In the genomic region with DNA sequence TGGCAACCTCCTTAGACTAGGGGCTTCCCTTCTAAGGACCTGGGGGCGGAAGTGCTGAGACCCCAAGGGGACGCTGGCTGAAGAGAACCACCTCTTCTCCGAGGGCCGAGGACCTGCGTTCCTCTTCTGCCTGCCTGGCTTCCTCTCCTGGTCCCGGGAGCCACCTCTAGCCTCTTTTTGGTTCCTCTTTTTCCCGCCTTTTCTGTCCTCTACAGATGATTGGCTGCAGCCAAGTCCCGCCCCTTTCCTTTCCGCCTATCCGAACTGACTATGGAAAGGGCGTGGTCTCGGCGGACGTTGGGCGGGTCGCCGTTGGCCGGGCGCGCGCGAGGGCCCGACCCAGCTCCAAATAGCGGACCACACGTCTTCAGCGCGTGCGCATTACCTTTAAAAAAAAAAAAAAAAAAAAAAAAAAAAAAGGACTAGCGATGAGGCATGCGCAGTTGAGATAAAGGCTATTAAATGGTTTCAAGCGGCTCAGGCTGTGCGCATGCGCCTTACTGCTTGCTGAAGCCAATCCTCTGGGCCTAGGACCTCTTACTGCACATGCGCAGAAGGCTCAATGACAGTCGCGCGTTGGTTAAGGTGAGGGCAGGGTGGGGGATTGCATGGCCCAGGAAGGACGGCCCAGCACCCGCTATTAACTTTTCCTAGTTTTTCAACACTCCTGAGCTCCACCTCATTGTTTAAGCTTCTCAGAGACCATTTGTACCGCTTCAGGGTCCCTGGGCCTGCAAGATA, we compare ENCODE assay signal across 7 mouse cellular contexts. TPM values are rescaled to one million over a fixed set of nuclear protein-coding genes. Genes with fewer than 3 reads are reported as not detected.
DNase-seq lines count a peak whose midpoint lies in the region; ATAC-seq lines count a peak whose summit lies in the region.

Gene Syngr4 (minus strand): TSS at position 198 of the 741 bp plus-strand sequence.
Gene Tmem143 (plus strand): TSS at position 425 of the 741 bp plus-strand sequence.

- H3K27ac ChIP-seq in embryonic facial prominence, embryonic 11.5 days (replicated peaks; ENCODE audit: low read depth, low read length) = no peak within 1 kb of the TSS
- H3K27ac ChIP-seq in limb, embryonic 10.5 days = peak within 1 kb of the TSS; percentile 89
- H3K27ac ChIP-seq in midbrain, embryonic 13.5 days = peak within 1 kb of the TSS; percentile 70

- no peaks in the 10 kb centered on the region for H3K4me1 ChIP-seq in embryonic facial prominence, embryonic 11.5 days (ENCODE audit: control insufficient read depth, insufficient read depth, low read length)
- H3K4me1 ChIP-seq in limb, embryonic 10.5 days = peaks cover 18% of the 10 kb centered on the region
- peaks cover 16% of the 10 kb centered on the region for H3K4me1 ChIP-seq in midbrain, embryonic 13.5 days (replicated peaks)

- peak; percentile 80 for ATAC-seq in embryonic facial prominence, embryonic 11.5 days (replicated peaks; ENCODE audit: insufficient number of reproducible peaks, low FRiP score, low TSS enrichment, low read depth)
- peak; percentile 85 for ATAC-seq in granulocyte monocyte progenitor cell, adult 5-6 weeks (replicated peaks; ENCODE audit: poor library complexity, severe bottlenecking)
- peak; percentile 91 for ATAC-seq in midbrain, embryonic 13.5 days

- H3K36me3 ChIP-seq in embryonic facial prominence, embryonic 11.5 days (replicated peaks; ENCODE audit: control insufficient read depth, insufficient read depth, low read depth, low read length) = no peaks in the 10 kb centered on the region
- no peaks in the 10 kb centered on the region for H3K36me3 ChIP-seq in limb, embryonic 10.5 days
- no peaks in the 10 kb centered on the region for H3K36me3 ChIP-seq in midbrain, embryonic 13.5 days

- WGBS in embryonic facial prominence, embryonic 11.5 days = under 1% methylated on average over 40 of the region's 40 CpGs
- 1% methylated on average over 40 of the region's 40 CpGs for WGBS in limb, embryonic 10.5 days
- under 1% methylated on average over 40 of the region's 40 CpGs for WGBS in midbrain, embryonic 13.5 days

- H3K9me3 ChIP-seq in embryonic facial prominence, embryonic 11.5 days (replicated peaks; ENCODE audit: control insufficient read depth, low read length) = no peaks in the 10 kb centered on the region
- H3K9me3 ChIP-seq in limb, embryonic 10.5 days (replicated peaks) = no peaks in the 10 kb centered on the region
- no peaks in the 10 kb centered on the region for H3K9me3 ChIP-seq in midbrain, embryonic 13.5 days

- peak within 1 kb of the TSS; percentile 84 for H3K4me2 ChIP-seq in embryonic facial prominence, embryonic 11.5 days (ENCODE audit: low read depth, low read length)
- H3K4me2 ChIP-seq in midbrain, embryonic 13.5 days (replicated peaks) = peak within 1 kb of the TSS; percentile 93

- peak; percentile 97 for DNase-seq in adrenal gland, postnatal 14 days
- DNase-seq in embryonic facial prominence, embryonic 11.5 days (ENCODE audit: low spot score) = peak; percentile 99
- DNase-seq in kidney, adult 11 months = peak; percentile 98
- peak; percentile 94 for DNase-seq in limb, embryonic 10.5 days (ENCODE audit: low spot score)
- DNase-seq in spleen, adult 12 weeks (ENCODE audit: low spot score) = peak; percentile 71

- H3K4me3 ChIP-seq in embryonic facial prominence, embryonic 11.5 days (ENCODE audit: low read depth, low read length) = peak within 1 kb of the TSS; percentile 49
- H3K4me3 ChIP-seq in limb, embryonic 10.5 days = peak within 1 kb of the TSS; percentile 62
- H3K4me3 ChIP-seq in midbrain, embryonic 13.5 days (replicated peaks) = peak within 1 kb of the TSS; percentile 55

- peak within 1 kb of the TSS; percentile 72 for H3K9ac ChIP-seq in embryonic facial prominence, embryonic 11.5 days (replicated peaks; ENCODE audit: low read length)
- peak within 1 kb of the TSS; percentile 65 for H3K9ac ChIP-seq in midbrain, embryonic 13.5 days (replicated peaks)

- no peaks in the 10 kb centered on the region for H3K27me3 ChIP-seq in embryonic facial prominence, embryonic 11.5 days (ENCODE audit: control insufficient read depth, insufficient read depth, low read length)
- H3K27me3 ChIP-seq in limb, embryonic 10.5 days (ENCODE audit: low read depth, poor library complexity, severe bottlenecking) = 0 out of 2 replicates have a peak, but pooled peaks cover 5% of the 10 kb centered on the region
- 0 out of 2 replicates have a peak, but pooled peaks cover 2% of the 10 kb centered on the region for H3K27me3 ChIP-seq in midbrain, embryonic 13.5 days

RNA-seq across cellular contexts. Expression of gene Syngr4, which starts in this region (rescaled TPM):
- total RNA-seq in adrenal gland, postnatal 14 days (2021) = 0.59 TPM in 1 of 2 replicates, not detected in the other
- 0.85 and 1.0 TPM in 2 replicates for polyA plus RNA-seq in embryonic facial prominence, embryonic 11.5 days (2014; fragmentation: Nextera tagmentation; extraction: Ambion mirVana)
- total RNA-seq in granulocyte monocyte progenitor cell, adult 5-6 weeks (2014; fragmentation: Nextera tagmentation) = 3.7 and 4.0 TPM in 2 replicates
- total RNA-seq in granulocyte monocyte progenitor cell, adult 5-6 weeks (2017) = 0.41 TPM in 1 of 2 replicates, not detected in the other
- polyA plus RNA-seq in limb, embryonic 10.5 days (2016; fragmentation: Nextera tagmentation; extraction: Ambion mirVana) = 1.4 and 1.5 TPM in 2 replicates
- polyA plus RNA-seq in midbrain, embryonic 13.5 days (2015; fragmentation: Nextera tagmentation; extraction: Ambion mirVana) = 0.28 and 0.66 TPM in 2 replicates

RNA-seq across cellular contexts. Expression of gene Tmem143, which starts in this region (rescaled TPM):
- 80.0 and 80.8 TPM in 2 replicates for total RNA-seq in adrenal gland, postnatal 14 days (2021)
- polyA plus RNA-seq in embryonic facial prominence, embryonic 11.5 days (2014; fragmentation: Nextera tagmentation; extraction: Ambion mirVana) = 2.7 and 3.9 TPM in 2 replicates
- total RNA-seq in granulocyte monocyte progenitor cell, adult 5-6 weeks (2014; fragmentation: Nextera tagmentation) = 14.5 and 21.2 TPM in 2 replicates
- 9.5 and 12.5 TPM in 2 replicates for total RNA-seq in granulocyte monocyte progenitor cell, adult 5-6 weeks (2017)
- 4.8 and 5.7 TPM in 2 replicates for polyA plus RNA-seq in limb, embryonic 10.5 days (2016; fragmentation: Nextera tagmentation; extraction: Ambion mirVana)
- polyA plus RNA-seq in midbrain, embryonic 13.5 days (2015; fragmentation: Nextera tagmentation; extraction: Ambion mirVana) = 5.9 and 6.7 TPM in 2 replicates
